Mouse (Mus musculus) forelimb bud, embryonic 11.5 days (tissue): ENCODE measurements at regions not wholly inside any gene's neighbourhood (a gene's known extent, or its start where the extent isn't known, plus 50 kb on each side); places are given as distances from the start of the nearest gene placed in this dataset.

Source experiments
- DNase-seq: peaks from one replicate; pipeline ENCODE4 v3.0.0-alpha.2; 2012; ENCODE audit warnings: low read depth, low spot score

- no peak for DNase-seq
Measured at GRCm38 (mm10) chrX:11487876-11488275, 160.3 kb downstream of the H2al1j start.

- no peak for DNase-seq
Measured at GRCm38 (mm10) chrX:11490146-11490693, 162.6 kb downstream of the H2al1j start.

DNA sequence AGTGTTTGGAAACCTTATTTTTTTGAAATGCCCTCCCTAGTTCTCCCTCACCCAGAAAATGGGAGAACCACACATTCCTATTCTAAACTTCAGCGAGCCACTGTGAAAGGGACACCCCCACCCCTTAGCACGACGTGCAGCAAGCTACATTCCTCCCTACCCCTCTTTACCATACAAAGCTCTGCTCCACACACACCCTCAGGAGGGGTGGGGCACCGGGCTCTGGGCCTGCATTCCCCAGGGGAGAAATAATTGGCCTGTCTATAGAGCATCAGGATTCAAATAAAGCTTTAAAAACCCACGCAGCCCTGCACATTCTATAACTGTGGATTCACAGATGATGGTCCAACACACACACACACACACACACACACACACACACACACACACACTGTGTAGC is 163.6 kb downstream of the H2al1j start:
- DNase-seq, result no peak

GRCm38 (mm10) chrX:11491676-11492391 is 164.2 kb downstream of the H2al1j start:
- DNase-seq, result no peak

GRCm38 (mm10) chrX:11493526-11494245 is 166.1 kb downstream of the H2al1j start:
- no peak for DNase-seq

DNA sequence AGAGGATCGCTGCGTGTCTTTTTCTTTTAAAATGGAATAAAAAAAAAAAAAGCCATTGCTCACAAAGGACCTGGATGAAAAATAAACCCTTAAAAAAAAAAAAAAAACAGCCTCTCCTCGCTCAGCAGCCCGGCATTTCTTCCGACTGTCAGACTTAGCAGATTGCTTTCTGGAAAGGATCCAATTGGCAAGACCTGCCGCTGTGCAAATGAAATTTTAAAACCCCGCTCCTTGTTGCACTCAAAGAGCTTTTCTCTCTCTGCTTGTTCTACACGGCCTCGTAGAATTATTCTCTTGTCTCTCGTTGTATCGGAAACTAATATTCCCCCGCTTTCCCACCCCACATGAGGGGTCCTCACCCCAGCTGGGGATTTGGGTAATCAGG is 166.6 kb downstream of the H2al1j start:
- no peak for DNase-seq

DNA sequence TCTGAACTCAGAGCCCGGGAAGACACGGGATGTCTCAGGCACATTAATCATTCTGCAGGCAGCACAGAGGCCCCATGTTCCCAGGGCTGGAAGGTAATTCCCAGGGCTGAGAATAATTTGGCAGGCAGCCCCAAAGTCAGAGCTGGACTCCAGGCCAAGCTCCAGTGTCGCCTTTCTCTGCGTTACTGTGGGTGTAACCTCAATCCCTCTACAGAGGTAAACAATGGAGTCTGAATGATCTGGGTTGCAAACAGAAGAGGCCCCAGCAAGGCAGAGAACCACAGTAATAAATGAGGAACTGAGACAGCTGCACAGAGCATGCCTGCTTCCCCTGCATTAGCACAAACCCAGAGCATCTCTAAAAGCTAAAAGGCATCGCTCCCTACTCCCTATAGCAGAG is 184.8 kb downstream of the H2al1j start:
- DNase-seq, result no peak

DNA sequence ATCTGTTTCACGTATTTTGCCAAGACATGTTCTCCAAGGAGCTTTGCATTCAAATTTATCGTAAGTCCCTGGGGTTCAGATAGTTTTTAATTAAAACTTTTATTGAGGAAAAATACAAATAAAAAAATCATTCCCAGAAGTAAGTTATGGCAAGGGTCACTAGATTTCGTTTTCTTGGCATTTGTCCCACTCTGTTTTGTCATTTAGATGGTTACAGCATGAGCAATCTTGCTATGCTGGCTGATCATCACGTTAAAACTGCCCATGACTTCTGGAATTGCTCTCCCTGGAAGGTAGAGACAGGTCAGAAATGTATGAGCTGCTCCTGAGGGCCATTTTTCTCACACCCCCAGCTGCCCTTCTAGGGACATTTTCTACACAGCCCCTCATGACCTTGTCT is 185.3 kb downstream of the H2al1j start:
- no peak for DNase-seq

DNA sequence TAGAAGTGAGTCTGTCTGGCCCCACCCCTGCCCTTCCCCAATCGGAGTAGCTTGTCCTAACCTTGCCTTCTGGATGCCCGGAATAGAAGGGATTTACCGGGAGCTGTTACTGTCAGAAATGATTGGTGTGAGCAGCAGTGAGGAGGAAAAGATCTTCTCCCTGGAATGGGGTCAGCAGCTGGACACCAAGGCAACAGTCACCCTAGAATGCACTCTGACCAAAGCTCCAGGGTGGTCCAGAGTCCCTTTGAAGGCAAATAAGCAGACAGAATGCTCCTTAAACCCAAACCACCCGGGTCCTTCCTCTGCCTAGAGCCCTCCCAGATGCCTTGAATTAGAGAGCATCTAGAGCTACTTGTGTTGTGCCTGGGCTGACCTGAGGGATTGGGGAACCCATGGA is 196.2 kb downstream of the H2al1j start:
- DNase-seq, result no peak

- no peak for DNase-seq
Measured at GRCm38 (mm10) chrX:11525326-11525725, 197.7 kb downstream of the H2al1j start.

- no peak for DNase-seq
Measured at GRCm38 (mm10) chrX:11528589-11528988, 201.0 kb downstream of the H2al1j start.

GRCm38 (mm10) chrX:11529221-11529620 is 201.6 kb downstream of the H2al1j start:
- no peak for DNase-seq

GRCm38 (mm10) chrX:11532817-11533216 is 205.2 kb downstream of the H2al1j start:
- DNase-seq, result no peak

GRCm38 (mm10) chrX:11533871-11534270 is 206.2 kb downstream of the H2al1j start:
- no peak for DNase-seq

- DNase-seq, result no peak
Measured at GRCm38 (mm10) chrX:11541011-11541410, 213.4 kb downstream of the H2al1j start.

DNA sequence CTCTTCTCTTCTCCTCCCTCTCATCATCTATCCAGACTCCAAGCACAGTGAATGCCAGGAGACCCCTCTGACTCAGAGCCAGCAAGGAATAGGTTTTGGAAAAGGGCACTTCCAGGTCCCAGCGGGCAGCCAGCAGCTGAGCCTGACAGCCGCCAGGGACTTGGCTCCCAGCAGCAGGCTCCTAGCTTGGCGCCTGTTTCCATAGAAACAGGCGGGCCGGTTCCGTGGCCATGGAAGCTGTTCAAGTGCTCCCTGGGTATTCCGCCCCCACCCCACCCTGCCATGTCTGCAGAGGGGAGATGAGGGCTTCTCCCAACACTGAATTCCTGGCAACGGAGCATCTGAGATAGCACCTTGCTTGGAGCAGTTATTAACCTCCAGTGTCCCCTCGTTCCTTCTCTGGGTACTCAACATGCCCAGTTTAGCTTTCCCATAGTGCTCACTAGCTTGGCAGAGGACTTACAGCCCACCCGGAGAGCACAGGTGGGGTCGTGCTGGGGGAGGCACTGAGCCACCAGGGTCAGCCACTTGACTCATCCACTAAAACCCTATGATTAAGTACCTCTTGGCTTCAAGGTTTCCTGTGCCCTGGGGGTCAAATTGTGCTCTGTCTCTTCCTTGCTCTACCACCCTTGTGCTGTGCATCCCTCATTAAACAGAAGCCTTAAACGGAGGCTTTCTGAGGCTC is 222.7 kb downstream of the H2al1j start:
- no peak for DNase-seq

- no peak for DNase-seq
Measured at GRCm38 (mm10) chrX:11552177-11552576, 224.6 kb downstream of the H2al1j start.

DNA sequence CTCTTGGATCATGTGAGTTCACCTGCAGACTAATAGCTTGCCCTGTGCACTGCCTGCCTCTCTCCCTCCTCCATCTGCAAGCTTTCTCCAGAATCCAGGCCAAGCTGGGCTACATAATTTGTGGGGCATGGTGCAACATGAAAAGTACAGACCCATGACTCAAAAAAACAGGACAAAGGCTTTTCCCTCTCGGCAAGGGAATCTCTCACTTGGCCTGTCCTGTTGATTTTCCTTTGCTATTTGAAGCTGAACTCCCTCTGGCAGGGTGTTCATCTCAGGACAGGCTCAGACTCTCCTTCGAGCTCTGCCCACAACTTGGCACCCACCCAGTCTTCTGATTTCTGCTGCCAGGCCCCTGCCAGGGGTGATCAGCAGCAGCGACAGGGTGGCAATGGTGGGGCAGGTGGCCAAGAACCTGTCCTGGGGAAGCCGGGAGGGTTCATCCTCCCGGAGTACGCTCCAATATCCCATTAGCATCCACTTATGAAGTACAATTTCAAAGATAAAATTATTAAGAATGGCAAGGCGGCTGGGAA is 227.5 kb downstream of the H2al1j start:
- DNase-seq, result no peak

GRCm38 (mm10) chrX:11558260-11558659 is 230.6 kb downstream of the H2al1j start:
- no peak for DNase-seq

GRCm38 (mm10) chrX:11560550-11561276 is 233.1 kb downstream of the H2al1j start:
- no peak for DNase-seq

- DNase-seq, result no peak
Measured at GRCm38 (mm10) chrX:11565888-11566287, 238.3 kb downstream of the H2al1j start.
